Mouse (Mus musculus) urinary bladder, postnatal 36 days (tissue): Measurements from ENCODE around the gene Ddx49.

Experiments
- DNase-seq, 2 experiments: peaks; one replicate each; pipeline ENCODE4 v3.0.0; 2022; ENCODE audit warnings: low spot score in 2 of 2, mixed read lengths in 1 of 2

Ddx49 gene

DNA sequence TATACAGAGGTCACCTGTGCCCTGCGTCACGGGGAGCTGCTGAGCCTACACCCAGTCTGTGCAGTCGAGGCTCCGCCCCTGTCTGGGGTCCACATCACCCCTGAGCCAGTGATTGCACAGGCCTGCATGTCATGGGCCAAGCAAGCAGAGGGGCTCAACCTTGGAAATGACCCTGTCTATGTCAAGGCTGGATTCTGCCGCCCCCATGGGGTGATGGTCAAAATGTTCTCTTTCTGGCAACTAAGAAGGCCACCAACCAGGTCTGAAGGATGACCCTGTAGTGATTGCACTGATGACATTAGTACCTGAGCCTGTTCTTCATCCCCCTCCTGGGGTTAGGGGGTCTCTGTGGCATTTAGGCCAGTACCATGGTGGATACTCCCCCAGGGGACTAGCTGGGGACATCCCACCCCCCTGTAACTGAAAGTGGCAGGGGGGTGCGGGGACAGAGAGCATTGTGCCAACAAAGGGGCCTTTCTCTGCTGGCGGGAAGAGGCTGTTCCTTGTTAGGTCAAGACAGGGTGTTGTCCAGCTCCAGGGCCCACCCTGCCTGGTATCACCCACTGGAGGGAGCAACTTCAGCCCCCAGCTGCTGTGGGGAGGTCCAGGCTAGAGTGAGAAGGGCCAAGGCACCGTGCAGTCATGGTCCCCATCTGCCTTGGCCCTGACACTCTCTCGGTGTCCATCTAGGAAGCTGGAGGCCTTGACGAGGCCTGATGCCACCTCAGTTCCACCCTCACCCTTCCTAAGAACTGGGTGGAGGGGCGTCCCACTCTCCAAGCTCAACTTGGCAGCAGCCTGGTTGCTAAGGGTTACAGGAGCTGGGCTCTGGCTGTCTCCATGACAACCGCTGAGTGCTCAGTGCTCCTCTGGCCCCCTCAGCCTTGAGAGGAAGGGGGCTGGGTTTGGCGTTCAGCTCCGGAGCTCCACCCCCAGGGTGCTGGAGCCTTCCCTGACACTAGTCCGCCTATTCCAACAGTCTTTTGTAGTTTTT is 14.5 kb upstream of the Ddx49 start:
- no peak for DNase-seq

DNA sequence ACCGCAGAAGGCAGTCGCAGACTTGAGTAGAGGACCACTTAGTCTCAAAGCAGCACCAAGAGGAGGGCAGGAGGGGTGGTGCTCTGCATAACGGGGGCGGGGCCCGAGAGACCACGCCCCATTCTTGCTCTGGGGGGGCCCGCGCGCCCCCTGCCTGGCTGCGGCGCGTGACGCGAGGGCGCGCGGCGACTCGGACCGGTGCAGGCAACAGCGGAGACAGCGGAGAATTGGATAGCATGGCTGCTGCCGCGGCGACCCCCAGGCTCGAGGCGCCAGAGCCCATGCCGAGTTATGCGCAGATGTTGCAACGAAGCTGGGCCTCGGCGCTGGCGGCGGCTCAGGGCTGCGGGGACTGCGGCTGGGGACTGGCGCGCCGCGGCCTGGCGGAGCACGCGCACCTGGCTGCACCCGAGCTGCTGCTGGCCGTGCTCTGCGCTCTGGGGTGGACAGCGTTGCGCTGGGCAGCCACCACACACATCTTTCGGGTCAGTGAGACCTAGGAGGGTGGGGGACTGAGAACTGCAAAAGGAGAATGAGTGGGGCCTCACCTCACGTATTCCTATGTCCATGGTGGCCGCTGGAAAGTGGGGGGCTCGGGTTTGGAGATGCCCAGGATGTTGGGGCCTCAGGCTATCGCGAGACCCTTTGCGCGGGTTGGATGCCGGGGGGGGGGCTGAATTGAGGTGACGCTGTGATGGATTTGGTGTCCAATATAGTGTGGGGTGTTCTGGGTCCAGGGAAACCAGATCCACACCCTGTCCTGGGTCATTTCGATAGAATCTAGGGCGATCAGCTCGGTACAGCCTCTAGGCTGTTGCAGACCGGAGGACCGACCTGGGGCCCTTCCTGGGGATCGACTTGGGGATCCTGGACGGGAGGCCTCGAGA is 13.6 kb upstream of the Ddx49 start, which contains the start of gene Cers1:
TSS of gene Cers1 (plus strand) at position 152 of the 887 bp plus-strand sequence.
- peak in 1 of 2 experiments; percentile 9 for DNase-seq

DNA sequence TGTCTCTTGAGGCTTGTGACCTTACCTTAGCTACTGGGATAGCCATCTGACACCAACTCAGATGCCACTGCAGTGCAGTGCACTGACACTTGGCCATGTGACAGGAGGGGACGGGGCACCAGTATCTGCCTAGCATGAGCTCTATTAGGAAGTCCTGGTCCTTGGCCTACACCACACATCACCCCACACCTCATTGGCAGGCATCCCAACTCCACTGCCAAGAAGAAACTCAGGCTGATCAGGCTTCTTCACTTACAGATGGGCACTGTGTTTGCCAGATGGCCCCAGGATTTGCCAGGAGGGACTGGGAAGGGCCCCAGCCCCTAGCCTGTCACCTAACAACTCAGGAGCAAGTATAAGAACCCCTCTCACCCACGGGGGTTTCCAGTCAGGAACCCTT is 11.1 kb upstream of the Ddx49 start:
- DNase-seq = peak in 1 of 2 experiments; percentile 50

DNA sequence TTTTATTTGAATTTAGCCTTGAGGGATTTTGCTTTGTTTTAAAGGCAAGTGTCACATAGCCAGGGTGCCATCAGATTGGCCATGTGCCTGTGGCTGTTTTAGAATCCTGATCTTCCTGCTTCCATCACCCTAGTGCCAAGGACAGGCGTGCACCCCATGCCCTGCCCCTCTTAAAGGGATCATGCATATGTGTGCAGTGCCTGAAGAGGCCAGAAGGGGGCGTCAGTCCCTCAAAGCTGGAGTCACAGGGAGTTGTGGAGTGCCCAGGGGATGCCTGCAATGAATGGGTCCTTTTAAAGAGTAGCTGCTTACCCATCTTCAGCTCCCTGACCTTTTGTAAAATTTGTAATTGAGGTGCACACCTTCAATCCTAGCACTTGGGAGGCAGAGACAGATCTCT is 7.0 kb upstream of the Ddx49 start:
- no peak for DNase-seq

DNA sequence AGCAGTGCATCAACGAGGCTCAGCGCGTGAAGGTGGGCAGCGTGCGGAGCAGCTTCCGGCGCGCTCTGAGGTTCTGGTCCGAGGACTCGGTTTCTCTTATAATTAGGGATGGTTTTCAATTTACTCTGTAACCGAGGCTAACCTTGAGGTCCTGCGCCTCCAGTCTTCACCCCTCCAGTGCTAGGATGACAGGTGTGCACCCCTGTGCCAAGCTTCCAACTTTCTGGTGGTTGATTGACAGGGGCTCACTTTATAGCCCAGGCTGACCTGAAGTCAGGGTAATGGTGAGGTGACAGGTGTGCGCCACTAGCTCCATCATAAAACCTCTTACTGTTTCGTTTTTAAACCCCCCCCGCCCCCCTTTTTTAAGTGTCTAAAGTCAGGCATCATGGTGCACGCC is 612 bp upstream of the Ddx49 start:
- DNase-seq = no peak

DNA sequence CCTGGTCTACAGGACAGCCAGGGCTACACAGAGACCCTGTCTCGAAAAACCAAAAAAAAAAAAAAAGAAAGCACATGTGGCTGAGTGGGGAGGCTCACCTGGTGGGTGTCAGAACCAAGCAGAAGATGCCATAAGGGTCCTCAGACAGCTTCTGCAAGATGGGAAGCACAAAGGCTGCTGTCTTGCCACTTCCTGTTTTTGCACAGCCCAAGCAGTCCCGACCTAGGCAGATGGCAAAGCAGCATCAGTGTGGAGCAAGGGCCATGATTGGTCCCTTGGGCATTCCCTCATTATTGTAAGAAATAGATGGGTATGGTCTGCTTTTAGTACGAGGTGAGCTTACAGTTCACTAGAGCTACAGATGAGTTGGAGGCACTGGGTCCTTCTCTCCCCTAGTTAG is 1.4 kb downstream of the Ddx49 start:
- no peak for DNase-seq

DNA sequence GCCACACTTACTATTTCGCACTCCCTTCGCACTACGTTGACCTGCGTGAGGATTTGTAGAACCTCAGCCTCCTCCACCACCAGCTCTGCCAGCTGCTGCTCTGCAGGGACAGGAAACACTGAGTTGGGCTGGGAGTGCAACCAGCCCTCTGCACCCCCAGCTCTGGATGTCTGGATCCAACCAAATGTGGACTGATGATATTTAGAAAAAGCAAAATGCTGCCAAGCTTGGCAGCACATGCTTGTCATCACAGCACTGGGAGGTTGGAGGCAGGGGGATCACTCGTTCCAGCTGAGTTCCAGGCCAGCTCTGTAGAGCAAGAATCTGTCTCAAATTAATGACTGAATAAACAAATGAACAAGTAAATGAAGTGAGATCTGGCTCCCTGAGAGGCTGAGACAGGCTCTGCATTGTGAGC is 8.3 kb downstream of the Ddx49 start:
- no peak for DNase-seq

DNA sequence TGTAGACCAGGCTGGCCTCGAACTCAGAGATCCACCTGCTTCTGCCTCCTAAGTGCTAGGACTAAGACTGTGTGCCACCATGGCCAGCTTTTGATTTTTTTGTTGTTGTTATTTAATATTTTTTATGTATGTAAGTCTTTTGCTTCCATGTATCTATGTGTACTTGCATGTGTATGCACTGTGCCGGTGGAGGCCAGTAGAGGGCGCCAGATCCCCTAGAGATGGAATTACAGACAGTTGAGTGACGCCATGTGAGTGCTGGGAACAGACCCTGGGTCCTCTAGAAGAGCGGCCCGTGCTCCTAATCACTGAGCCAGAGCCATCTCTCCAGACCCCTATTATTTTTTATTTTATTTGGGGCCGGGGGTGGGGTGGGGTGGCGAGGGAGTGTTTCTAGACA is 15.6 kb downstream of the Ddx49 start:
- no peak for DNase-seq

DNA sequence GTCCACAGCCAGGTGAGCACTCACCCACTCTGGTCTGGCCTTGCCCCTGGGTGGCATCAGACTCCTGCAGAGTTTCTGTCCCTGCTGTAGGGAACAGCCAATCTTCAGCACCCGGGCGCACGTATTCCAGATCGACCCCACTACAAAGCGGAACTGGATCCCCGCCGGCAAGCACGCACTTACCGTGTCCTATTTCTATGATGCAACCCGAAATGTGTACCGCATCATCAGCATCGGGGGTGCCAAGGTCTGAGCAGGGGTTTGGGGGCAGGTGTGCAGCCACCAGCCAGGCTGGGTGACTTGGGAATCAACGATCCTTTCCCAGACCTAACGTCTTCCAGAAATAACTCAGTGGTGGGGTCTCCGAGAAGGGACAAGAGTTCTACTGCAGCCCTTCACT is 17.0 kb downstream of the Ddx49 start:
- DNase-seq = no peak

DNA sequence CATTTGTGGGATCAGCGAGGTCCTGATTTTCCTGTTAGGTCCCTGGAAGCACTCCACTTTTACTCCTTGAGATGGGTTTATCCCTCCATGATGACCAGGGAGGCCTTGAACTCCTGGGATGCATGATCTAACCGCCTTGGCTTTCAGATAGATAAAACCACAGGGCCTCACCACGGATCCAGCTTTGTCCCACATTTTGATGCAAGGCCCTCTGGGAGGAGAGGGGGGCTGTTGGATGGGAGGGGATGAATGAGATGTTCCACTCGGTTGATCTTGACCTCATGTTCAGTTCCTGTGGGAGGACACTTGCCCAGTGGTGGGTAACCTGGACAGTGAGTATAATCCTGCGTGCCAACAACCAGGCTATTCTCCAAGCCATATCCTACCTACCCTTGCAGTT is 17.9 kb downstream of the Ddx49 start:
- DNase-seq = no peak

DNA sequence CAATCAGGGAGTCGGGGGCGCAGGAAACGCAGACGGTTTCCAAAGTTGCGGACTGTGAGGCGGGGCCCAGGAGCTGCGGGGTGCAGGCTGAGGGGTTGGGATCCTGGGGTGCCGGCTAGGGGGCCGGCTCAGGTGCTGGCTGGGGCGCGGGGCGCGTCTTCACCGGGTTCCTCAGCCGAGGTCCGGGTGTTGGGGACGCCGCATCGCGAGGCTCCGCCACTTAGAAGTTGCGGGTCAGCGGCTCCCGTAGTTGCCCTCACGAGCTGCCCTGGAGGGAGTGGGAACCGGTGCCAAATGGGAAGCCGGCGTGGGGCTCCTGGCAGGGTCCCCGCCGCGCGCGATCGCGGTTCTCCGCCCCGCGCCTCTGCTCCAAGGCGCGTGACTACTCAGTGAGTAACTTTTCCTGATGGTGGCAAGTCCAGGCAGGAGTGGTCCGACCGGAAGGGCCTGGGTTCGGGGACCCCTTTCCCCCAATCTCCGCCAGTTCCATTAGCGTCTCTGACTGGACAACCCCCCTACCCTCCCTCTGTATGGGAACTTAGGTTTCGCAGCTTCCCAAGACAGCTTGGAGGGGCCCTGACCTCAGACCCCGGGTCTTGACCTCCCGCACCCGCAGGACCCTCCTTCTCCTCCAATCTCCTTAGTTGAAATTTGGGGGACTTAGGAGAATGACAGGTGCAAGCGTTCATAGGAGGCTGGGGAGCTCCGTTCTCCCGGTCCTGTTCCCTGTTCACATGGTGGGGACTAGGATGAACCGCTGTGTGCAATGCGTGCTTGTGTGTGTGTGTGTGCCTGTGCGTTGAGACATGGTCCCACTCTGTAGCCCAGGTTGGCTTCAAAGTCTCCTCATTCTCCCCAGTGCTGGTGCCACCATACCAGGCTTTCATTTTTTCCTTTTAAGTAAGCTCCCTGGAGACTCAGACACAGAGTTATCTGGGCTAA is 18.9 kb downstream of the Ddx49 start:
- peak; percentile 49 to 55 for DNase-seq

DNA sequence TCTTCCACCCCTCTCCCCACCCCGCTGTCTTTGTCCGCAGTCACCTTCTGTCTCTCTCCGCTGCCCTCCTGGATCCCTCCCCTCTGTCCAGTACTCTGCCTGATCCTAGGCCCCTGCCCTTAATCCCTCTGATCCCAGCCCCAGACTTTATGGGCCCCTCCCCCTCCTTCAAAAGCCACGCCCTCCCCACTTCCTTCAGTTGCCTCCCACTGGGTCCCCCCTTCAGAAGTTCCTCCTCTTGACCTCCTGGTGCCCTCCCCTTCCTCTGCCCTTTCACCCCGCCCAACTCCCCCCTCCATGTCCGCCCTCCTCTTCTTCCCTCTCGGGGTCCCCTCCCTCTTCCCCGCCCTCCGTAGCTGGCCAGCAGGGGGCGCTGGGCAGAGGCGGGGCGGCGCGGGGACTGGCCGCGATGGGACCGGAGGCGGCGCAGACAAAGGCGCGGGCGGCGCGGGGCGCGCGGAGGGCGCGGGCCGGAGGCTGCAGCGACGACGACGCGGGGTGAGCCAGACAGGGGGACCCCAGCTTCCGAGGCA is 19.6 kb downstream of the Ddx49 start, which contains the start of gene Homer3:
TSS of gene Homer3 (plus strand) at position 225 of the 533 bp plus-strand sequence.
- peak; percentile 83 to 90 for DNase-seq

DNA sequence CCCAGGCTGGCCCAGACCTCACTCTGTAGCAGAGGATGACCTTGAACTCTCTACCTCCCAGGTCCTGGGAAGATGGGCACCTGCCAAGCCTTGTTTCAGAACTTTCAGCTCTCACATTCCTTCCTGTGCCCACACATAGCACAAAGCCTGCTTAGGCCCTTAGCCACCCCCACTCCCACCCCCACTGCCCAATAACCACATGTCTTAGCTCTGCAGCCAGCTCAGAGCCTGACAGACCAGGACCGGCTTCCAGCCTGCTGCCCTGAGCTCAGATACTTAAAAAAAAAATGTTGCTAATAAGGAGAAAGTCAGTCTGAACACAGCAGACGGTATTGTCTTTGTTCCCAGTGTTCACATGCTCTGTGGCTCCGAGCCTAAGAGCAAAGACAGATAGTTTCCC is 21.3 kb downstream of the Ddx49 start:
- no peak for DNase-seq

DNA sequence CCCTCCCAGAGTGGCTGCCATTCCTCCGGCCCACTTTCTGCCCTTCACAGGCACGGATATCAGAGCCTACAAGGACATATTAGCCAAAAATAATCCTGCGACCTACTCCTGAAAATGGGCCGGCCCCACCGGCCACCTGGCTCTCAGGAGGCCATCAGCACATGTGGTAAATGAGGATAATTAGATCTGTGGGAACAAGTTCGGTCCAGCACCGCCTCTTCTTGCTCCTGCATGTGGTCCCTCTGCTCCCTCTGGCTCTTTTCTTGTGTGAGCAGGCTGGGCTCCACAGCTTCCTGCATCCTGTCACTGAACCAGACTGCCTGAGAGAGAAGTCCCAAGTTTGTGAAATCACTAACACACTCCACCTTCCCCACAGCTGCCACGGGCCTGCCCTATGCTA is 23.0 kb downstream of the Ddx49 start:
- DNase-seq = no peak

DNA sequence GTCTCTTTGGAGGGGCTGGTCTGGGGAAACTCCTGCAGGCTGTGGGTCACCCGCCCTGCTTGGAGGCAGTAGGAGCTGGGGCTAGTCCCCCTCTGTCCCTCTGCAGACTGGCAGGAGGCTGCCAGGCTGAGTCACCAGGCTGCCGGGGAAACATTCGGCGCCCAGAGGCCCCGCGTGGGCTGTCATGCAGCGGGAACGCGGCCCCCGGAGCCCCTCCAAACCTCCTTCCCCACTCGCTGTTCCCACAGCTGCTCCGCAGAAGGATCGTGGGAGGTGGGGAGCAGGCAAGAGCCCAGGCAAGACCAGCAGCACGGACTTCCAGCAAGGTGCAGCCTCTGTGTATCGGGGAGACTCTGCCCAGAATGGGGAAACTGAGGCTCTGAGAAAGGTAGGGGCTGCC is 24.1 kb downstream of the Ddx49 start:
- DNase-seq = no peak

DNA sequence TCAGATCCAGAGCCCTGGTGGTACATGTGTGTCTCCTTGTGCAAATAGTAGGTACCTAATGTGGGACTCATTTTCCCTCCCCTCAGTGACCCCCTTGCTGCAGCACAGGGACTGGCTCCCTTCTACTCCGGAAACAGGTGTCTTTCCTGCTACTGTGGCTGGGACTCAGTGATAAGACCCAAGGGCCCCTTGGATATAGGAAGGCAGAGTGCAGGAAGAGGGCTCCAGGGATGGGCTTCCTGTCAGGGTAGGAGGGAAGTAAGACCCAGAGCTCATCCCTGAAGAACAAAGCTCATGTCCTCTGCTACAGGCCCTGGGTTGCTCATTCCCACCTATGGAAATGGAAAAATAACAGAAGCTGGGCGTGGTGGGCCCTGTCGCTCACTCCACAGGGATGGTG is 25.8 kb downstream of the Ddx49 start:
- no peak for DNase-seq

DNA sequence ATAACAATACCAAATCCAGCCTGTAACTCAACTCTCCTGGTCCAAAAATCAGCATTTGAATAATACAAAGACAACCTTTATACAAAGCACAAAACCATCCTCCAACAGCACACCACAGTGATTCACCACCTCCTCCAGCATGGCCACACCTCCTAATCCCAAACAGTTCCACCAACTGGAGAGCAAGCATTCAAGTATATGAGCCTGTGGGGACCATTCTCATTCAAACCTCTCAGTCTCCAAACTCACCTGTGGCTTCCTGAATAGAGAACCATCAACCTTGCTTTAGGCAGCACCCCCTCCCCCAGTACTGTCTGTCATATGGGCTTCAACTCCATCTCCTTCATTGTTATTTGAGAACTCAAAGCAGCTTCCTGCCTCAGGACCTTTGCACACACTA is 27.9 kb downstream of the Ddx49 start:
- no peak for DNase-seq

DNA sequence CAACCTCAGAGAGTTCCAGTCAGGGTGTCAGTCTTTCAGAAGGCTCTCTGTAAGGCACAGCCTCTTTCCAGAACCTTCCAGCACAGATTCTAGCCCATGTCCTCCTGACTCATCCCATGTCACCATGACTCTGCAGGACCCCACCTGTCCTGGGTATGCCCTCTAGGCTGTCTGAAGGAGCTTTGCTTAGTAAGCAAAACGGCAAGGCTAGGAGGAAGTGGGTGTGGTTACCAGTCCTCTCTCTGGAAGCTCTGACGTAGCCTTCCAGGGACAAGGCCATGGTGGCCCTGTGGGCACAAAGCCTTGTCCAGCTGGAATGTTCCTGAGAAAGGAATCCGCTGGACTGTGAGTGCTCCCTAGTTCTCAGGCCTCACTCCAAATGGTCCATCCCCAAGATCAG is 29.3 kb downstream of the Ddx49 start:
- no peak for DNase-seq

DNA sequence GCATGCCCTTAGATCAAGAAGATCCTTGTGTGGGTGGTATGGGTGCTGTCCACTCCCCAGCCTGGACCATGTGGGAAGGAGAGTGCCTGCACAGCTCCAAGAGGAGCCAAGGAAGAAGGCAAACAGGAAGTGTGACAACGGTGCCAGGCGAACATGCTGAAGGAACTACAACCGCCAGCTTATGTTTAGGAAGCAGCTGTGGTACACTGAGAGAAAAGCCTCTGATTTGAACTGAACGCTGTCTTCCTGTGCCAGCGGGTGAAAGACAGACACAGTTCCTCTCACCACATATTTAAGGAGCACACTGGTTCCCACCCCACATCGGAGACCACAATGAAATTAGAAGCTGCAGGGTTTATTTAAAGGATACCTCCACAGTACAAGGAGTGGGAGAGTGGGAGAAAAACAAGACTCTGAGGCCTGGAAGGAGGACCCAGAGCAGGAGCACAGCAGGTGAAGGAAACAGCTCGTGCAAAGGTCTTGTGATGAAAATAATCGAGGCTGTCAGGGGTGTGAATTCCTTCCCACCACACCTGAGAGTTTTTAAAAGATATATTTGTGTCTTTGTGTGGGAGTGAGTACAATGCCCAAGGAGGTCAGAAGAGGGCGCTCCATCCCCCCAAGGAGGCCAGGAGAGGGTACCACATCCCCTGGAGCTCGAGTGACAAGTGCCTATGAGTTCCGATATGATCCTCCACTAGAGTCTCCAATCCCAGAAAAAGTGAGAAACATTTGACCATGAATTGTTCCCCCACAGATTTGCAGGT is 33.3 kb downstream of the Ddx49 start:
- DNase-seq = no peak

DNA sequence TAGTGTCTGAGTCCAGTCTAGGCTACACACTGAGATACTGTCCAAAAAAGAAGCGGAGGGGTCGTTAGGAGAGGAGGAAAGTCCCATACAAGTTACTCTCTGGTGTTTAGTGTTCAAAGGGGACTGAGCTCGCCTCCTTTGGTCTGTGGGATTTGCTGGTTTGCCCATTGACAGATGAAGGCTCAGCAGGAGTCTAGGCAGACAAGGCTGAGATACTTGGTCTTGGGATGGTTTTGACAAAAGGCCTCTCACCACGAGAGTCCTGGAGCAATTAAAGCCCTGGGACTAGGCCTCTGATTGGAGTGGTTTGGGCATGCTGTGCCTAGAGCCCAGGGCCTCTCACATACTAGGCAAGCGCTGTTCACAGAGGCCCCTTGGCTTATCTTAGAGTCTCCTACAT is 34.0 kb downstream of the Ddx49 start:
- DNase-seq = no peak
